Mouse (Mus musculus): Measurements from ENCODE around the gene Stmn1. TPM values are rescaled to one million over a fixed set of nuclear protein-coding genes. Genes with fewer than 3 reads are reported as not detected.
A peak's percentile ranks its signal among the peaks of the same experiment; 100 is the strongest.

Gene Stmn1
- polyA plus RNA-seq, 1 experiment from 2014 or later, result 1,835 TPM

Small RNAs within 50 kb of the gene (microRNA-seq; reads per million reads assigned to microRNA genes)
- 3.5 reads per million, percentile 16 among the genes with 10 or more reads in this experiment for gene Gm23634

Other genes starting within 250 kb of the Stmn1 start
- gene Catsper4, start 240.9 kb upstream of the Stmn1 start, polyA plus RNA-seq (2015; fragmentation: Nextera tagmentation; extraction: Ambion mirVana), result 0.18 and 0.19 TPM in 2 replicates
- 10.1 and 10.9 TPM in 2 replicates for gene Cnksr1, start 229.9 kb upstream of the Stmn1 start, polyA plus RNA-seq (2015; fragmentation: Nextera tagmentation; extraction: Ambion mirVana)
- 0.45 and 0.52 TPM in 2 replicates for gene E130218I03Rik, start 224.7 kb upstream of the Stmn1 start, polyA plus RNA-seq (2015; fragmentation: Nextera tagmentation; extraction: Ambion mirVana)
- gene Zfp593, start 222.7 kb upstream of the Stmn1 start, polyA plus RNA-seq (2015; fragmentation: Nextera tagmentation; extraction: Ambion mirVana), result 15.2 and 15.9 TPM in 2 replicates
- not detected in 2 replicates for gene Gm30191, start 221.4 kb upstream of the Stmn1 start, polyA plus RNA-seq (2015; fragmentation: Nextera tagmentation; extraction: Ambion mirVana)
- gene Grrp1, start 214.2 kb upstream of the Stmn1 start, polyA plus RNA-seq (2015; fragmentation: Nextera tagmentation; extraction: Ambion mirVana), result 11.0 and 12.5 TPM in 2 replicates
- 21.0 and 23.2 TPM in 2 replicates for gene Pdik1l, start 180.4 kb upstream of the Stmn1 start, polyA plus RNA-seq (2015; fragmentation: Nextera tagmentation; extraction: Ambion mirVana)
- gene Trim63, start 153.2 kb upstream of the Stmn1 start, polyA plus RNA-seq (2015; fragmentation: Nextera tagmentation; extraction: Ambion mirVana), result 3.3 and 4.3 TPM in 2 replicates
- gene Slc30a2, start 125.1 kb upstream of the Stmn1 start, polyA plus RNA-seq (2015; fragmentation: Nextera tagmentation; extraction: Ambion mirVana), result 0.26 and 0.43 TPM in 2 replicates
- 2.7 and 2.8 TPM in 2 replicates for gene Extl1, start 84.5 kb upstream of the Stmn1 start, polyA plus RNA-seq (2015; fragmentation: Nextera tagmentation; extraction: Ambion mirVana)
- gene Pafah2, start 72.0 kb upstream of the Stmn1 start, polyA plus RNA-seq (2015; fragmentation: Nextera tagmentation; extraction: Ambion mirVana), result 10.6 and 12.6 TPM in 2 replicates
- 4.2 and 6.7 TPM in 2 replicates for gene Paqr7, start 28.4 kb downstream of the Stmn1 start, polyA plus RNA-seq (2015; fragmentation: Nextera tagmentation; extraction: Ambion mirVana)
- 18.7 and 20.2 TPM in 2 replicates for gene Aunip, start 42.7 kb downstream of the Stmn1 start, polyA plus RNA-seq (2015; fragmentation: Nextera tagmentation; extraction: Ambion mirVana)
- gene Mtfr1l, start 67.1 kb downstream of the Stmn1 start, polyA plus RNA-seq (2015; fragmentation: Nextera tagmentation; extraction: Ambion mirVana), result 109 and 114 TPM in 2 replicates
- 35.3 and 46.2 TPM in 2 replicates for gene Selenon, start 83.8 kb downstream of the Stmn1 start, polyA plus RNA-seq (2015; fragmentation: Nextera tagmentation; extraction: Ambion mirVana)
- gene Man1c1, start 236.0 kb downstream of the Stmn1 start, polyA plus RNA-seq (2015; fragmentation: Nextera tagmentation; extraction: Ambion mirVana), result 3.0 and 3.3 TPM in 2 replicates